Mouse (Mus musculus) lung, postnatal 0 days (tissue): ENCODE data around the gene Lipc. TPM values are rescaled to one million over a fixed set of nuclear protein-coding genes. Genes with fewer than 3 reads are reported as not detected.

Experiments used
- ATAC-seq: fragments of 200-750 bp; cut with Nextera tagmentation; 2 replicates; pipeline ENCODE4 v1.8.0; 2017; ENCODE audit warnings: moderate library complexity
- DNase-seq: peaks from one replicate; pipeline ENCODE4 v3.0.0-alpha.2; 2016; ENCODE audit warnings: low spot score
- H3K27ac ChIP-seq: fragments of 300-500 bp; sonication (generic); 2 replicates; pipeline ENCODE4 v1.5.1; 2014; ENCODE audit warnings: antibody characterized with exemption, mild to moderate bottlenecking, low read length, mixed read lengths
- H3K27me3 ChIP-seq: fragments of 300-500 bp; sonication (generic); replicated peaks from 2 replicates; pipeline ENCODE4 v1.6.1; 2014; ENCODE audit warnings: low read length, mixed read lengths; ENCODE audit not compliant: insufficient read depth
- H3K36me3 ChIP-seq: fragments of 300-500 bp; sonication (generic); 2 replicates; pipeline ENCODE4 v1.6.1; 2014; ENCODE audit warnings: low read length, mixed read lengths; ENCODE audit not compliant: insufficient read depth
- H3K4me1 ChIP-seq: fragments of 300-500 bp; sonication (generic); 2 replicates; pipeline ENCODE4 v1.6.1; 2014; ENCODE audit warnings: antibody characterized with exemption, low read depth, low read length, mixed read lengths; ENCODE audit not compliant: insufficient read depth
- H3K4me2 ChIP-seq: fragments of 300-500 bp; sonication (generic); replicated peaks from 2 replicates; pipeline ENCODE4 v1.6.1; 2014; ENCODE audit warnings: low read depth, mild to moderate bottlenecking, low read length, moderate library complexity, mixed read lengths
- H3K4me3 ChIP-seq: fragments of 300-500 bp; sonication (generic); 2 replicates; pipeline ENCODE4 v1.5.1; 2014; ENCODE audit warnings: low read depth, low read length
- H3K9ac ChIP-seq: fragments of 300-500 bp; sonication (generic); replicated peaks from 2 replicates; pipeline ENCODE4 v1.6.1; 2014; ENCODE audit warnings: low read depth, mild to moderate bottlenecking
- H3K9me3 ChIP-seq: fragments of 300-500 bp; sonication (generic); 2 replicates; pipeline ENCODE4 v1.6.1; 2016; ENCODE audit warnings: low read length, mixed read lengths
- CTCF ChIP-seq: IDR thresholded peaks from 2 replicates; pipeline ENCODE4 v1.5.1; 2016; ENCODE audit warnings: antibody characterized with exemption, mild to moderate bottlenecking
- EP300 ChIP-seq: IDR thresholded peaks from 2 replicates; pipeline ENCODE4 v1.6.1; 2016; ENCODE audit warnings: antibody characterized with exemption, mild to moderate bottlenecking, control low read depth
- WGBS: fragments of 180-500 bp; shearing (Covaris S2); extraction: QIAGEN DNeasy Blood & Tissue Kit; methylation state at CpG from one replicate; pipeline ENCODE4 v1.1.7; 2014; 5-methylcytosine and 5-hydroxymethylcytosine counted together
- polyA plus RNA-seq: library from polyadenylated mRNA; unstranded; fragments of >200 nt; fragmentation: Nextera tagmentation; extraction: Ambion mirVana; gene quantifications from 2 replicates; pipeline ENCODE4 v1.2.1, GENCODE M21; 2015

Lipc gene
- polyA plus RNA-seq, 1 experiment from 2014 or later = 0.21 TPM

GRCm38 (mm10) chr9:70829784-70830488, 122.1 kb downstream of the Lipc start:
- no peaks in the 10 kb centered on the region for H3K27me3 ChIP-seq
- no peak overlapping the region for H3K27ac ChIP-seq
- DNase-seq (peak; percentile 21), ATAC-seq (no peak)
- 60% methylated on average over 7 of the region's 7 CpGs for WGBS
- H3K4me2 ChIP-seq = no peak overlapping the region
- no peak overlapping the region for H3K4me3 ChIP-seq
- peaks cover 3% of the 10 kb centered on the region; the same call in 1 of the 2 replicates for H3K4me1 ChIP-seq
- H3K9ac ChIP-seq = no peak overlapping the region
- no peaks in the 10 kb centered on the region for H3K9me3 ChIP-seq
- no peak for TF ChIP-seq CTCF
- TF ChIP-seq EP300 = no peak
- no peaks in the 10 kb centered on the region for H3K36me3 ChIP-seq

GRCm38 (mm10) chr9:70827911-70828310, 124.1 kb downstream of the Lipc start:
- ATAC-seq = no peak
- WGBS = 71% methylated on average over 6 of the region's 6 CpGs
- Histone ChIP-seq H3K27me3 (no peaks in the 10 kb centered on the region), H3K9ac (no peak overlapping the region), H3K4me2 (no peak overlapping the region), H3K4me3 (no peak overlapping the region), H3K9me3 (no peaks in the 10 kb centered on the region), H3K36me3 (no peaks in the 10 kb centered on the region), H3K4me1 (no peaks in the 10 kb centered on the region), H3K27ac (no peak overlapping the region)
- TF ChIP-seq CTCF = no peak
- TF ChIP-seq EP300 = no peak
- DNase-seq = no peak

GRCm38 (mm10) chr9:70824103-70824502, 127.9 kb downstream of the Lipc start:
- Histone ChIP-seq H3K36me3 (no peaks in the 10 kb centered on the region), H3K4me3 (no peak overlapping the region), H3K4me2 (no peak overlapping the region), H3K27ac (no peak overlapping the region), H3K27me3 (no peaks in the 10 kb centered on the region), H3K9ac (no peak overlapping the region), H3K9me3 (no peaks in the 10 kb centered on the region), H3K4me1 (no peaks in the 10 kb centered on the region)
- WGBS = 84% methylated on average over 3 of the region's 3 CpGs
- no peak for TF ChIP-seq CTCF
- no peak for TF ChIP-seq EP300
- DNase-seq (no peak), ATAC-seq (no peak)

- ATAC-seq = no peak
- Histone ChIP-seq H3K27me3 (no peaks in the 10 kb centered on the region), H3K36me3 (no peaks in the 10 kb centered on the region), H3K4me3 (no peak overlapping the region), H3K4me1 (no peaks in the 10 kb centered on the region), H3K9me3 (no peaks in the 10 kb centered on the region), H3K4me2 (no peak overlapping the region), H3K9ac (no peak overlapping the region), H3K27ac (no peak overlapping the region)
- no peak for DNase-seq
- WGBS = 85% methylated on average over 14 of the region's 14 CpGs
- no peak for TF ChIP-seq CTCF
These were observed 133.3 kb downstream of the Lipc start for GRCm38 (mm10) chr9:70818739-70819138.

GRCm38 (mm10) chr9:70817396-70817795, 134.6 kb downstream of the Lipc start:
- no peaks in the 10 kb centered on the region for H3K4me1 ChIP-seq
- no peaks in the 10 kb centered on the region for H3K36me3 ChIP-seq
- ATAC-seq (no peak), DNase-seq (no peak)
- no peak overlapping the region for H3K27ac ChIP-seq
- no peaks in the 10 kb centered on the region for H3K9me3 ChIP-seq
- WGBS = 65% methylated on average over 1 of the region's 1 CpGs
- no peak for TF ChIP-seq EP300
- TF ChIP-seq CTCF = no peak
- no peak overlapping the region for H3K9ac ChIP-seq
- no peaks in the 10 kb centered on the region for H3K27me3 ChIP-seq
- no peak overlapping the region for H3K4me3 ChIP-seq
- no peak overlapping the region for H3K4me2 ChIP-seq

- 59% methylated on average over 14 of the region's 14 CpGs for WGBS
- no peak overlapping the region for H3K4me3 ChIP-seq
- H3K27me3 ChIP-seq = no peaks in the 10 kb centered on the region
- H3K4me1 ChIP-seq = no peaks in the 10 kb centered on the region
- H3K36me3 ChIP-seq = no peaks in the 10 kb centered on the region
- H3K4me2 ChIP-seq = no peak overlapping the region
- H3K9ac ChIP-seq = no peak overlapping the region
- TF ChIP-seq EP300 (no peak), CTCF (no peak)
- no peak overlapping the region for H3K27ac ChIP-seq
- H3K9me3 ChIP-seq = no peaks in the 10 kb centered on the region
- DNase-seq (no peak), ATAC-seq (no peak)
These were observed 135.2 kb downstream of the Lipc start for GRCm38 (mm10) chr9:70816701-70817305.
